Mouse (Mus musculus) liver, adult 2 months (tissue): Measurements from ENCODE around the gene Spred2.

Experiments used
- CTCF ChIP-seq: fragments of 200-500 bp; IDR thresholded peaks from 2 replicates; pipeline ENCODE4 v1.5.1; 2011; ENCODE audit warnings: low read depth, low read length, control low read depth
- POLR2A ChIP-seq: fragments of 200-500 bp; IDR thresholded peaks from 2 replicates; pipeline ENCODE4 v1.6.1; 2011; ENCODE audit warnings: low read length, control low read depth; ENCODE audit not compliant: insufficient read depth; ENCODE audit errors: extremely low read depth

GRCm38 (mm10) chr11:19982113-19982512 is 57.9 kb downstream of the Spred2 start:
- TF ChIP-seq POLR2A (no peak), CTCF (no peak)
